Mouse (Mus musculus) ES-CJ7 (cell line): ENCODE results near the gene Oaz2.
"Not testable (repeated sequence)": the region's sequence is repeated elsewhere in the genome, so short reads cannot be mapped to it uniquely, and the experiment has no call there.

Source experiments
- DNase-seq: peaks from one replicate; pipeline ENCODE4 v3.0.0; 2011; ENCODE audit warnings: low read depth, low spot score

Gene Oaz2

GRCm38 (mm10) chr9:65651957-65652356, 15.8 kb upstream of the Oaz2 start:
- DNase-seq: not testable (repeated sequence)

GRCm38 (mm10) chr9:65653741-65654140, 14.1 kb upstream of the Oaz2 start:
- no peak for DNase-seq

- no peak for DNase-seq
These were observed 13.0 kb upstream of the Oaz2 start for GRCm38 (mm10) chr9:65654700-65655237.

DNA sequence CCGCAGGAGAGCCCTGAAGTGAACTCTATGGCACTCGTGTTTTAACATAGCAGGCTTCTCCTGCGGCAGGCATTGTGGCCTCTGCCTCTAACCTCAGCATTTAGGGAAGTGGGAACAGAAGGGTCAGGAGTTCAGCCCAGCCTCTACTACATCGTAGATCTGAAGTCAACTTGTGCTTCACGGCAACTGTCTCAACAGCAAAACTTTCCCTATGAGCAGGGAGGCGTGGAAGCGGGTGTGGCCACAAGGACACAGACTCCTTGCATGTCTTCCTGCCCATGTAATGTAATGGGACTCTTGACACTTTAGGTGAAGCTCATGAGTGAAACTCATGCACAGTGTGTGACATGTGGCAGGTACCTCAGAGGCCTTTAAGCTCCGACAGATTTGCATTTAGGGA, 12.3 kb upstream of the Oaz2 start:
- no peak for DNase-seq

DNA sequence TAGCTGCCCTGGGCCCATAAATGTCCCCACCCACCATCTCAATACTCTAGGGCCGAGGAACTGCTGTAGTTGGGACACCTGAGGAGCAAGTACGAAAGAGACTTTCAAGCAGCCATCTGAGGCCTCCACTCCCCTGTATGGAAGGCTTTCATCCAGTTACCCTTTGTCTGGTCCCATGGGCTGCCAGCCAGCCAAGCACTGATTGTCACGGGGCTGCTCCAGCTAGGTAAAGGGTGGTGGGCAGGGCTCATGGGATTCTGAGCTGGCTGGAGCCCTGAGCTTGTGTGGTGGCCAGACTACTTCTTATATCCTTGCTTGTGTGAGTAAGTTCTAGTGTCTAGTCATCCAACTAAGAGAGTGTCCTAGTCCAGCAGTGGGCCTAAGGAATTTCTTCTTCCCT, 10.6 kb upstream of the Oaz2 start:
- no peak for DNase-seq

- no peak for DNase-seq
These were observed 6.8 kb upstream of the Oaz2 start for GRCm38 (mm10) chr9:65661029-65661428.

- DNase-seq: no peak
These were observed 6.3 kb upstream of the Oaz2 start for GRCm38 (mm10) chr9:65661493-65661892.

DNA sequence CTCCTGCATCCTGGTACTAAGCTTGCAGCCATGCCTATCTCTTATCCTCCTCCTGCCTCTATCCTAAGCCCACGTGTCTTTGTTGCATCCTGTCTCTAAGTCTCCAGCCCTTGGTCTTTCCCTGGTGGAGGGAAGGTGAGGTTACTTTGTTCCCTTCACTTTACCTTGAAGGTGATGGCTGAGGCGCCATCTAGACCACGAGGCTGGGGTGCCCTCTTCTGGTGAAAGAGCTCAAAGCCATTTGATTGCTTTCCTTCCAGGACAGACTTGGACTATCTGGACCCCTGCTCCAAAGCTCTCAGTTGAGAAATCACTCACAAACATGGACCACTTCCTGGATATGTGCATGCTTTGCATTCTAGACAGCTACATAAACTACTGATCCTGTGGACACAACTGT, 3.6 kb upstream of the Oaz2 start:
- peak; percentile 76 for DNase-seq

DNA sequence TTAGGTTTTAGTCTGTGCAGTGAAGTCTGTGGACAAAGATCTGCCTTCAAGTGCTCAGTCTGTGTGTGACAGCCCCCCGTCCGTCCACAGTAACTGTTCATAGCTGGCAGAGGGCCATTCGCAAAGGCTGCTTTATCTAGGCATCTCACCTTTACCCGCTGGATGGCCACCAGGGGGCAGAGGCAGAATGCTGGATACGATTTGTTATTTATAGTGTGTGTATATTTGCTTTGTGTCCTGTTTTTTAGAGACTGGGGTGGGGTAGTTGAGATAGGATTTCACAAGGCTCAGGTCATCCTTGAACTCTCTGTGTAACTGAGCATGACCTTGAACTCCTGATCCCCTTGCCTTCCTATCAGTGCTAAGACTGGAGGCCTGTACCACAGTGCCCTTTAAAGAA, 1.8 kb upstream of the Oaz2 start:
- peak; percentile 72 for DNase-seq

- DNase-seq: peak; percentile 86
These were observed 3.7 kb downstream of the Oaz2 start for GRCm38 (mm10) chr9:65671431-65671931.

GRCm38 (mm10) chr9:65672996-65673395, 5.2 kb downstream of the Oaz2 start:
- DNase-seq: no peak

DNA sequence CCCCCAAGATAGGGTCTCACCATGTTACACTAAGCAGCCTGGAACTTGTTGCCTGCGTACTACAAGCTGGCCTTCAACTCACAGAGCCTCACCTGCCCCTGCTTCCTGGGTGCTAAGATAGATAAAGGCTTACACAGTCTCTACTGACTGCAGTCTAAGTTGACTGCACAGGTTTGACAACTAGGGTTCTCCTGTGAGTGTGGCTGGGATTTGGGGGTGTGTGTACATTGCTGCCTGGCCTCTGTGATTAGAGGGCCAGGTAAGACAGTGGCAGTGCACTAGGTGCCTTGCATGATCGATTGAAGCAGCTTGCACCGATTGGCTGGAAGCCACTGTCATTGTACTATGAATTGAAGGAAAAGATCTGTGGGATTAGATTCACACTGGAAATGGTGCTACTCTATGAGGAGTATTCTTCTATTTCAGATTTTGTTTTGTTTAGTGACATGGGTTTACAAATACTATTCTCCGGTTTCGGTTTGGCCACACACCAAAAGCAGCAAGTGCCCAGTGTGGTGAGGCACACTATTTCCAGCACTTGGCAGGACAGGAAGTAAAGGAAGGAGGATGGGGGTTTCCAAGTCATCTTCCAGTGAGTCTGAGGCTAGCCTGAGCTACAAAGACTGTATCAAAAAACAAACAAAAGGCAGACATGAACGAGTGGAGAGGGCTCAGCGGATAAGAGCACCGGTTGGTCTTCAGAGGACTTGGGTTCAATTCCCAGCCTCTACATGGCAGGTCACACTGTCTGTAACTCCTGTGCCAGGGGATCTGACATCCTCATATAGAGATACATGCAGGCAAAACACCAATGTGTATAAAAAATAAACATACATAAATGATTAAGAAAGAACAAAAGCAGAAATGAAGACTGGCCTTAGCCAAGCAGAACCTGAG, 7.9 kb downstream of the Oaz2 start:
- no peak for DNase-seq

GRCm38 (mm10) chr9:65676358-65677118, 8.7 kb downstream of the Oaz2 start:
- peak; percentile 95 for DNase-seq

DNA sequence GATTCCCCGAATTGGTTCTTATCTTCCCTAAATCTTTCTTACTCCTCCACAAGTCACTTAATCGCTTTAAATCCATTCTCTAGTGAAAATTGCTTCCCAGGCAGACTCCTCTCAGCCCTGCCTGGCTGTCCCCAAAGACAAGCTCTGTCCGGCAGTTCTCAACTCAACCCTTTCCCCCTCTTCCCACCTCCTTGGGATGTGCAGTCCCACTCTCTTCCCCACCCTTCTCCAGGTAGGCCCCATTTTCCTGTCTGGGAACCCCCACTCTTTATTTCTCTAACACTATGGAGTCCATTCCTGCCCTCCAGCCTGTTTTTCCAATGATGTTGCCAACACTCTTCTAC, 9.3 kb downstream of the Oaz2 start:
- no peak for DNase-seq

GRCm38 (mm10) chr9:65679181-65679761, 11.5 kb downstream of the Oaz2 start:
- DNase-seq: peak; percentile 74

GRCm38 (mm10) chr9:65680938-65681633, 13.3 kb downstream of the Oaz2 start:
- DNase-seq: no peak

- no peak for DNase-seq
These were observed 13.8 kb downstream of the Oaz2 start for GRCm38 (mm10) chr9:65681634-65681940.

- DNase-seq: peak; percentile 89
These were observed 14.4 kb downstream of the Oaz2 start for GRCm38 (mm10) chr9:65682183-65682582.

DNA sequence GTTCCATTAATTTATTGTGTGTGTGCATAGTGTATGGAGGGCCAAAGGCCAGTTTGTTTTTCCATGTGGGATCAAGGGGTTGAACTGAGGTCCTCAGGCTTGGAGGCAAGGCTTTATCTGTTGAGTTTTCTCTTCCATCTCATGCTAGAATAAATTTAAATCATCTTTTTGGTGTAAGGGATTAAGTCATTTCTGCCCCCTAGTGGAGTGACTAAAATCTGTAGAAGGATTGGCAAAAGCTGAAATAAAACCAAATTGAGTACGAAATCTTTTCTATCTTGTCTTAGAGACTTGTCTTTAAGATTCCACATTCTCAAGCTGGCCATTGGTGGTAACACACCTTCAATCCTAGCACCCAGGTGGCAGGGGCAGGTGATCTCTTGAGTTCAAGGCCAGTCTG, 15.2 kb downstream of the Oaz2 start:
- peak; percentile 28 for DNase-seq

- DNase-seq: no peak
These were observed 16.9 kb downstream of the Oaz2 start for GRCm38 (mm10) chr9:65684704-65685103.

GRCm38 (mm10) chr9:65689869-65690268, 22.1 kb downstream of the Oaz2 start:
- DNase-seq: not testable (repeated sequence)

- no peak for DNase-seq
These were observed 24.7 kb downstream of the Oaz2 start for GRCm38 (mm10) chr9:65692466-65692865.
